Mouse (Mus musculus) neural tube, embryonic 15.5 days (tissue): ENCODE measurements around the gene Gpr18. TPM values are rescaled to one million over a fixed set of nuclear protein-coding genes. Genes with fewer than 3 reads are reported as not detected.

Experiments used
- ATAC-seq: fragments of 200-750 bp; cut with Nextera tagmentation; 2 replicates; pipeline ENCODE4 v1.8.0; 2017; ENCODE audit warnings: mild to moderate bottlenecking, moderate TSS enrichment, moderate library complexity; ENCODE audit not compliant: low FRiP score
- H3K27ac ChIP-seq: fragments of 300-500 bp; sonication (generic); replicated peaks from 2 replicates; pipeline ENCODE4 v1.5.1; 2015; ENCODE audit warnings: mild to moderate bottlenecking, inconsistent platforms
- H3K27me3 ChIP-seq: fragments of 300-500 bp; sonication (generic); replicated peaks from 2 replicates; pipeline ENCODE4 v1.6.1; 2015; ENCODE audit warnings: inconsistent platforms
- H3K36me3 ChIP-seq: fragments of 300-500 bp; sonication (generic); 2 replicates; pipeline ENCODE4 v1.6.1; 2015; ENCODE audit warnings: inconsistent platforms
- H3K4me1 ChIP-seq: fragments of 300-500 bp; sonication (generic); 2 replicates; pipeline ENCODE4 v1.6.1; 2015; ENCODE audit warnings: inconsistent platforms
- H3K4me2 ChIP-seq: fragments of 300-500 bp; sonication (generic); 2 replicates; pipeline ENCODE4 v1.6.1; 2015; ENCODE audit warnings: inconsistent platforms, mild to moderate bottlenecking, moderate library complexity
- H3K4me3 ChIP-seq: fragments of 300-500 bp; sonication (generic); replicated peaks from 2 replicates; pipeline ENCODE4 v1.5.1; 2015; ENCODE audit warnings: mild to moderate bottlenecking, inconsistent platforms
- H3K9ac ChIP-seq: fragments of 300-500 bp; sonication (generic); replicated peaks from 2 replicates; pipeline ENCODE4 v1.6.1; 2015; ENCODE audit warnings: mild to moderate bottlenecking, inconsistent platforms
- H3K9me3 ChIP-seq: fragments of 300-500 bp; sonication (generic); replicated peaks from 2 replicates; pipeline ENCODE4 v1.6.1; 2016; ENCODE audit warnings: inconsistent platforms
- WGBS: fragments of 180-500 bp; shearing (Covaris S2); methylation state at CpG from one replicate; pipeline ENCODE4 v1.1.7; 2015; ENCODE audit warnings: mixed read lengths; 5-methylcytosine and 5-hydroxymethylcytosine counted together
- polyA plus RNA-seq: library from polyadenylated mRNA; unstranded; fragments of >200 nt; fragmentation: Nextera tagmentation; extraction: Ambion mirVana; gene quantifications from 2 replicates; pipeline ENCODE4 v1.2.1, GENCODE M21; 2015

Gene Gpr18
- polyA plus RNA-seq, 1 experiment from 2014 or later: not detected

- Histone ChIP-seq H3K27me3 (no peaks in the 10 kb centered on the region), H3K4me1 (peaks cover 8% of the 10 kb centered on the region; the same call in 1 of the 2 replicates), H3K27ac (no peak overlapping the region), H3K9me3 (no peaks in the 10 kb centered on the region), H3K4me3 (no peak overlapping the region), H3K4me2 (no peak overlapping the region), H3K9ac (no peak overlapping the region), H3K36me3 (no peaks in the 10 kb centered on the region)
- ATAC-seq: no peak
- WGBS: 89% methylated on average over 3 of the region's 3 CpGs
Measured at GRCm38 (mm10) chr14:121958041-121958750, 42.6 kb upstream of the Gpr18 start.

- Histone ChIP-seq H3K9me3 (no peaks in the 10 kb centered on the region), H3K4me1 (peaks cover 7% of the 10 kb centered on the region; the same call in 1 of the 2 replicates), H3K4me2 (no peak overlapping the region), H3K27ac (no peak overlapping the region), H3K27me3 (no peaks in the 10 kb centered on the region), H3K4me3 (no peak overlapping the region), H3K36me3 (no peaks in the 10 kb centered on the region), H3K9ac (no peak overlapping the region)
- 93% methylated on average over 10 of the region's 10 CpGs for WGBS
- no peak for ATAC-seq
Measured at GRCm38 (mm10) chr14:121957176-121957871, 41.7 kb upstream of the Gpr18 start.

GRCm38 (mm10) chr14:121956291-121956690 is 40.7 kb upstream of the Gpr18 start:
- no peaks in the 10 kb centered on the region for H3K27me3 ChIP-seq
- ATAC-seq: no peak
- no peak overlapping the region for H3K27ac ChIP-seq
- 92% methylated on average over 5 of the region's 5 CpGs for WGBS
- no peak overlapping the region for H3K9ac ChIP-seq
- peaks cover 10% of the 10 kb centered on the region; the same call in 1 of the 2 replicates for H3K4me1 ChIP-seq
- no peak overlapping the region for H3K4me2 ChIP-seq
- H3K36me3 ChIP-seq: no peaks in the 10 kb centered on the region
- no peak overlapping the region for H3K4me3 ChIP-seq
- no peaks in the 10 kb centered on the region for H3K9me3 ChIP-seq

- ATAC-seq: no peak
- Histone ChIP-seq H3K27me3 (no peaks in the 10 kb centered on the region), H3K4me3 (no peak overlapping the region), H3K9ac (no peak overlapping the region), H3K36me3 (no peaks in the 10 kb centered on the region), H3K27ac (no peak overlapping the region), H3K9me3 (no peaks in the 10 kb centered on the region), H3K4me2 (no peak overlapping the region), H3K4me1 (peaks cover 10% of the 10 kb centered on the region; the same call in 1 of the 2 replicates)
- WGBS: 83% methylated on average over 5 of the region's 5 CpGs
Measured at GRCm38 (mm10) chr14:121955176-121955795, 39.7 kb upstream of the Gpr18 start.

- Histone ChIP-seq H3K4me2 (no peak overlapping the region), H3K27me3 (no peaks in the 10 kb centered on the region), H3K9me3 (no peaks in the 10 kb centered on the region), H3K36me3 (no peaks in the 10 kb centered on the region), H3K9ac (no peak overlapping the region), H3K4me3 (no peak overlapping the region), H3K4me1 (peaks cover 10% of the 10 kb centered on the region; the same call in 1 of the 2 replicates), H3K27ac (no peak overlapping the region)
- no peak for ATAC-seq
- 97% methylated on average over 12 of the region's 12 CpGs for WGBS
Measured at GRCm38 (mm10) chr14:121954608-121955007, 39.0 kb upstream of the Gpr18 start.

- H3K9me3 ChIP-seq: no peaks in the 10 kb centered on the region
- 92% methylated on average over 11 of the region's 11 CpGs for WGBS
- H3K4me1 ChIP-seq: peaks cover 10% of the 10 kb centered on the region; the same call in 1 of the 2 replicates
- no peak overlapping the region for H3K4me3 ChIP-seq
- no peaks in the 10 kb centered on the region for H3K36me3 ChIP-seq
- H3K4me2 ChIP-seq: no peak overlapping the region
- H3K27me3 ChIP-seq: no peaks in the 10 kb centered on the region
- no peak overlapping the region for H3K9ac ChIP-seq
- no peak overlapping the region for H3K27ac ChIP-seq
- ATAC-seq: no peak
Measured at GRCm38 (mm10) chr14:121954129-121954528, 38.5 kb upstream of the Gpr18 start.

- H3K36me3 ChIP-seq: no peaks in the 10 kb centered on the region
- H3K27ac ChIP-seq: no peak overlapping the region
- H3K27me3 ChIP-seq: no peaks in the 10 kb centered on the region
- H3K4me2 ChIP-seq: no peak overlapping the region
- no peak for ATAC-seq
- H3K4me3 ChIP-seq: no peak overlapping the region
- WGBS: 94% methylated on average over 5 of the region's 5 CpGs
- H3K9me3 ChIP-seq: no peaks in the 10 kb centered on the region
- H3K4me1 ChIP-seq: 0 out of 2 replicates have a peak, but pooled peaks cover 3% of the 10 kb centered on the region
- no peak overlapping the region for H3K9ac ChIP-seq
Measured at GRCm38 (mm10) chr14:121952046-121952400, 36.4 kb upstream of the Gpr18 start.

- H3K27me3 ChIP-seq: no peaks in the 10 kb centered on the region
- H3K36me3 ChIP-seq: no peaks in the 10 kb centered on the region
- ATAC-seq: no peak
- H3K27ac ChIP-seq: no peak overlapping the region
- H3K4me3 ChIP-seq: no peak overlapping the region
- 0 out of 2 replicates have a peak, but pooled peaks cover 5% of the 10 kb centered on the region for H3K4me1 ChIP-seq
- WGBS: 84% methylated on average over 2 of the region's 2 CpGs
- no peaks in the 10 kb centered on the region for H3K9me3 ChIP-seq
- no peak overlapping the region for H3K4me2 ChIP-seq
- H3K9ac ChIP-seq: no peak overlapping the region
Measured at GRCm38 (mm10) chr14:121951399-121952045, 35.9 kb upstream of the Gpr18 start.

GRCm38 (mm10) chr14:121949897-121950296 is 34.3 kb upstream of the Gpr18 start:
- no peak for ATAC-seq
- H3K9me3 ChIP-seq: no peaks in the 10 kb centered on the region
- WGBS: 94% methylated on average over 5 of the region's 5 CpGs

GRCm38 (mm10) chr14:121949436-121949835 is 33.9 kb upstream of the Gpr18 start:
- ATAC-seq: no peak
- H3K4me2 ChIP-seq: no peak overlapping the region
- no peaks in the 10 kb centered on the region for H3K9me3 ChIP-seq
- H3K4me3 ChIP-seq: no peak overlapping the region
- WGBS: 97% methylated on average over 3 of the region's 3 CpGs
- H3K36me3 ChIP-seq: no peaks in the 10 kb centered on the region
- H3K27me3 ChIP-seq: no peaks in the 10 kb centered on the region
- no peak overlapping the region for H3K27ac ChIP-seq
- H3K9ac ChIP-seq: no peak overlapping the region
- H3K4me1 ChIP-seq: 0 out of 2 replicates have a peak, but pooled peaks cover 5% of the 10 kb centered on the region

More at GRCm38 (mm10) chr14:121949897-121950296, 34.3 kb upstream of the Gpr18 start:
- no peak overlapping the region for H3K4me2 ChIP-seq
- no peak overlapping the region for H3K4me3 ChIP-seq
- 0 out of 2 replicates have a peak, but pooled peaks cover 5% of the 10 kb centered on the region for H3K4me1 ChIP-seq
- H3K9ac ChIP-seq: no peak overlapping the region
- no peaks in the 10 kb centered on the region for H3K36me3 ChIP-seq
- H3K27ac ChIP-seq: no peak overlapping the region
- no peaks in the 10 kb centered on the region for H3K27me3 ChIP-seq

GRCm38 (mm10) chr14:121947966-121948365 is 32.4 kb upstream of the Gpr18 start:
- no peaks in the 10 kb centered on the region for H3K27me3 ChIP-seq
- H3K9ac ChIP-seq: no peak overlapping the region
- no peak overlapping the region for H3K27ac ChIP-seq
- no peak for ATAC-seq
- 88% methylated on average over 3 of the region's 3 CpGs for WGBS
- no peak overlapping the region for H3K4me2 ChIP-seq
- no peaks in the 10 kb centered on the region for H3K9me3 ChIP-seq
- no peaks in the 10 kb centered on the region for H3K36me3 ChIP-seq
- H3K4me1 ChIP-seq: 0 out of 2 replicates have a peak, but pooled peaks cover 5% of the 10 kb centered on the region
- no peak overlapping the region for H3K4me3 ChIP-seq
